Comparison of ENCODE assay signal across 37 mouse cellular contexts in genomic region chr10:40675921-40676320, GRCm38 (mm10). TPM values are rescaled to one million over a fixed set of nuclear protein-coding genes. Genes with fewer than 3 reads are reported as not detected.
A peak's percentile ranks its signal among the peaks of the same experiment; 100 is the strongest.
DNase-seq lines count a peak whose midpoint lies in the region; ATAC-seq and TF ChIP-seq lines count a peak whose summit lies in the region.
"Had no signal": no experiment of that assay in that cellular context is flagged by ENCODE, and none has a peak within 500 bp of the region (broad histone marks: within the 10 kb centered on the region; RNA-seq: fewer than 3 reads in every experiment).

No protein-coding gene starts in this region.

- H3K36me3 ChIP-seq in intestine, embryonic 14.5 days (ENCODE audit: control insufficient read depth, insufficient read depth, low read length): no peaks in the 10 kb centered on the region
- H3K36me3 ChIP-seq in intestine, embryonic 15.5 days: no peaks in the 10 kb centered on the region
- no peaks in the 10 kb centered on the region for H3K36me3 ChIP-seq in C2C12 (ENCODE audit: control insufficient read depth, insufficient read depth)
- H3K36me3 ChIP-seq: embryonic facial prominence, embryonic 12.5 days; forebrain, embryonic 12.5 days; hindbrain, embryonic 12.5 days; limb, embryonic 12.5 days; liver, embryonic 15.5 days; neural tube, embryonic 15.5 days; stomach, embryonic 15.5 days had no signal

- no peak for ATAC-seq in intestine, embryonic 14.5 days (replicated peaks; ENCODE audit: low FRiP score, low TSS enrichment, low read depth)
- ATAC-seq in intestine, embryonic 15.5 days: no peak
- ATAC-seq: activated CD4-positive, CD25-positive, alpha-beta regulatory T cell, adult 4 months; CD4-positive, CD25-positive, alpha-beta regulatory T cell, adult 4 months; forebrain, postnatal 0 days; hindbrain, postnatal 0 days; intestine, postnatal 0 days had no signal

- H3K4me3 ChIP-seq in intestine, embryonic 14.5 days (ENCODE audit: low read depth, low read length): no peak overlapping the region
- no peak overlapping the region for H3K4me3 ChIP-seq in intestine, embryonic 15.5 days (replicated peaks)
- H3K4me3 ChIP-seq in C2C12 (ENCODE audit: insufficient read depth, poor library complexity, severe bottlenecking): no peak overlapping the region
- no peak overlapping the region for H3K4me3 ChIP-seq in layer of hippocampus, adult 2 months
- H3K4me3 ChIP-seq: embryonic facial prominence, embryonic 12.5 days; erythroblast, embryonic 14.5 days; forebrain, embryonic 12.5 days; hindbrain, embryonic 12.5 days; limb, embryonic 12.5 days; liver, embryonic 15.5 days; neural tube, embryonic 15.5 days; stomach, embryonic 15.5 days had no signal

- no peak overlapping the region for H3K9ac ChIP-seq in intestine, embryonic 14.5 days (ENCODE audit: low read length)
- no peak overlapping the region for H3K9ac ChIP-seq in intestine, embryonic 15.5 days
- H3K9ac ChIP-seq: embryonic facial prominence, embryonic 12.5 days; forebrain, embryonic 12.5 days; forebrain, postnatal 0 days; hindbrain, embryonic 12.5 days; limb, embryonic 12.5 days; liver, embryonic 15.5 days; lung, embryonic 14.5 days; neural tube, embryonic 15.5 days; stomach, embryonic 15.5 days had no signal

- H3K79me2 ChIP-seq in C2C12 (ENCODE audit: control insufficient read depth, insufficient read depth): no peaks in the 10 kb centered on the region

- H3K4me2 ChIP-seq in intestine, embryonic 14.5 days (ENCODE audit: low read length): no peak overlapping the region
- no peak overlapping the region for H3K4me2 ChIP-seq in intestine, embryonic 15.5 days (replicated peaks)
- H3K4me2 ChIP-seq: embryonic facial prominence, embryonic 12.5 days; forebrain, embryonic 12.5 days; heart, embryonic 11.5 days; hindbrain, embryonic 12.5 days; limb, embryonic 12.5 days; liver, embryonic 15.5 days; lung, embryonic 14.5 days; neural tube, embryonic 15.5 days; stomach, embryonic 15.5 days had no signal

- peak; percentile 43 for DNase-seq in intestine, embryonic 14.5 days (ENCODE audit: low spot score)
- DNase-seq in fibroblast of lung, adult 2 months (ENCODE audit: low read depth): peak; percentile 22
- DNase-seq in layer of hippocampus, adult 2 months (ENCODE audit: low spot score in 2 of 2): no peak
- no peak for DNase-seq in urinary bladder, postnatal 4 days (ENCODE audit: low spot score in 2 of 2)
- no peak for DNase-seq in yolk sac, embryonic 10.5 days (ENCODE audit: low spot score)
- DNase-seq: cerebellum, adult 11 months; cerebellum, adult 9-10 months; embryo, embryonic 11 days; forebrain, postnatal 0 days; gastrocnemius, postnatal 25 days; heart, adult 18-20 months; heart, postnatal 36 days; kidney, adult 9 months; kidney, postnatal 14 days; lung, embryonic 14.5 days; lung, postnatal 14 days; midbrain, embryonic 14.5 days; retina, postnatal 1 day; right cerebral cortex, postnatal 14 days; thymus, postnatal 4 days had no signal

- H3ac ChIP-seq in C2C12 (ENCODE audit: control insufficient read depth, insufficient read length, low read depth): no peak overlapping the region

- no peaks in the 10 kb centered on the region for H3K27me3 ChIP-seq in intestine, embryonic 14.5 days (replicated peaks; ENCODE audit: control insufficient read depth, insufficient read depth, low read length)
- no peaks in the 10 kb centered on the region for H3K27me3 ChIP-seq in intestine, embryonic 15.5 days (replicated peaks)
- no peaks in the 10 kb centered on the region for H3K27me3 ChIP-seq in C2C12 (ENCODE audit: control insufficient read depth, insufficient read depth, insufficient read length)
- H3K27me3 ChIP-seq: embryonic facial prominence, embryonic 12.5 days; hindbrain, embryonic 12.5 days; limb, embryonic 12.5 days; neural tube, embryonic 15.5 days; stomach, embryonic 15.5 days had no signal

- peaks cover 12% of the 10 kb centered on the region; the same call in 1 of the 2 replicates for H3K4me1 ChIP-seq in intestine, embryonic 14.5 days (replicated peaks; ENCODE audit: control insufficient read depth, insufficient read depth, low read length)
- 0 out of 2 replicates have a peak, but pooled peaks cover 6% of the 10 kb centered on the region for H3K4me1 ChIP-seq in intestine, embryonic 15.5 days (replicated peaks)
- H3K4me1 ChIP-seq: embryonic facial prominence, embryonic 12.5 days; liver, embryonic 15.5 days; stomach, embryonic 15.5 days had no signal

- WGBS in intestine, embryonic 14.5 days: 84% methylated on average over 7 of the region's 7 CpGs
- 82% methylated on average over 7 of the region's 7 CpGs for WGBS in intestine, embryonic 15.5 days

- no peaks in the 10 kb centered on the region for H3K79me3 ChIP-seq in C2C12 (ENCODE audit: low read depth)

- no peak for TF ChIP-seq CTCF in C2C12 (IDR thresholded peaks at IDR 0.05; ENCODE audit: control insufficient read depth, insufficient read depth, insufficient read length)
- no peak for TF ChIP-seq CTCF in layer of hippocampus, adult 2 months (conservative IDR thresholded peaks at IDR 0.05)

- no peaks in the 10 kb centered on the region for H3K9me3 ChIP-seq in intestine, embryonic 14.5 days (ENCODE audit: control insufficient read depth, low read length)
- no peaks in the 10 kb centered on the region for H3K9me3 ChIP-seq in intestine, embryonic 15.5 days
- H3K9me3 ChIP-seq: embryonic facial prominence, embryonic 12.5 days; forebrain, embryonic 12.5 days; hindbrain, embryonic 12.5 days; limb, embryonic 12.5 days; liver, embryonic 15.5 days; neural tube, embryonic 15.5 days; stomach, embryonic 15.5 days had no signal

- no peak overlapping the region for H3K27ac ChIP-seq in intestine, embryonic 14.5 days (ENCODE audit: low read depth)
- H3K27ac ChIP-seq in intestine, embryonic 15.5 days: no peak overlapping the region
- no peak overlapping the region for H3K27ac ChIP-seq in layer of hippocampus, adult 2 months
- H3K27ac ChIP-seq: embryonic facial prominence, embryonic 12.5 days; forebrain, embryonic 12.5 days; hindbrain, embryonic 12.5 days; hindbrain, postnatal 0 days; limb, embryonic 12.5 days; liver, embryonic 15.5 days; neural tube, embryonic 15.5 days; stomach, embryonic 15.5 days had no signal

TF ChIP-seq in C2C12, 6 proteins besides CTCF, POLR2A, EP300 and RAD21:
- TF ChIP-seq FOSL1 (IDR thresholded peaks at IDR 0.05; ENCODE audit: insufficient read depth, low read length, poor library complexity, severe bottlenecking) (peak; percentile 43), MYOG (IDR thresholded peaks at IDR 0.05; ENCODE audit: control insufficient read depth, extremely low read depth, insufficient read length) (no peak)

RNA-seq across cellular contexts. Expression of gene Mettl24, which starts 7.2 kb away (rescaled TPM):
- polyA plus RNA-seq in intestine, embryonic 14.5 days (2014; fragmentation: Nextera tagmentation; extraction: Ambion mirVana): 4.2 and 4.5 TPM in 2 replicates
- polyA plus RNA-seq in intestine, embryonic 15.5 days (2015; fragmentation: Nextera tagmentation; extraction: Ambion mirVana): 4.2 and 4.3 TPM in 2 replicates
- 0.76 TPM for polyA plus RNA-seq in C2C12 (2012; fragmentation: generic; extraction: Trizol)
- 1 to 10 TPM; 2.0 to 2.8 TPM for total RNA-seq in layer of hippocampus, adult 2 months (2021)
- total RNA-seq: forebrain, postnatal 0 days; hindbrain, postnatal 0 days; liver, adult 2 months; monocyte, adult 5-6 weeks had no signal
- polyA plus RNA-seq: activated CD4-positive, CD25-positive, alpha-beta regulatory T cell, adult 4 months; erythroblast, embryonic 14.5 days had no signal

RNA-seq across cellular contexts. Expression of gene Ddo, which starts 46.1 kb away (rescaled TPM):
- polyA plus RNA-seq in intestine, embryonic 14.5 days (2014; fragmentation: Nextera tagmentation; extraction: Ambion mirVana): 0.61 and 1.4 TPM in 2 replicates
- polyA plus RNA-seq in intestine, embryonic 15.5 days (2015; fragmentation: Nextera tagmentation; extraction: Ambion mirVana): 0.45 and 0.56 TPM in 2 replicates
- not detected for polyA plus RNA-seq in C2C12 (2012; fragmentation: generic; extraction: Trizol)
- 10 to 100 TPM; 18.9 to 21.5 TPM for total RNA-seq in layer of hippocampus, adult 2 months (2021)
- total RNA-seq: monocyte, adult 5-6 weeks had no signal
- polyA plus RNA-seq: activated CD4-positive, CD25-positive, alpha-beta regulatory T cell, adult 4 months; erythroblast, embryonic 14.5 days; limb, embryonic 12.5 days had no signal

Comparison
In these comparisons a context has a peak if more than half of its experiments do, and no peak if none do; other contexts are left out.
1. DNase-seq: peak in intestine, embryonic 14.5 days (single experiment) and fibroblast of lung, adult 2 months (single experiment); none in layer of hippocampus, adult 2 months (0 of 2), urinary bladder, postnatal 4 days (0 of 2) and yolk sac, embryonic 10.5 days (single experiment).